19 mouse cellular contexts compared by ENCODE assay signal in genomic region chr5:150936807-150937206, GRCm38 (mm10). TPM values are rescaled to one million over a fixed set of nuclear protein-coding genes. Genes with fewer than 3 reads are reported as not detected.
"Had no signal": no experiment of that assay in that cellular context is flagged by ENCODE, and none has a peak within 500 bp of the region (broad histone marks: within the 10 kb centered on the region; RNA-seq: fewer than 3 reads in every experiment).

No protein-coding gene starts in this region.

- H3K36me3 ChIP-seq: liver, embryonic 12.5 days; liver, embryonic 15.5 days; midbrain, embryonic 12.5 days; midbrain, embryonic 15.5 days; neural tube, embryonic 12.5 days; neural tube, embryonic 15.5 days had no signal

- H3K4me2 ChIP-seq: liver, embryonic 12.5 days; liver, embryonic 15.5 days; midbrain, embryonic 12.5 days; midbrain, embryonic 15.5 days; neural tube, embryonic 12.5 days; neural tube, embryonic 15.5 days had no signal

- H3K4me3 ChIP-seq: liver, embryonic 12.5 days; liver, embryonic 15.5 days; midbrain, embryonic 12.5 days; midbrain, embryonic 15.5 days; neural tube, embryonic 12.5 days; neural tube, embryonic 15.5 days had no signal

- H3K9ac ChIP-seq: liver, embryonic 12.5 days; liver, embryonic 15.5 days; midbrain, embryonic 12.5 days; midbrain, embryonic 15.5 days; neural tube, embryonic 12.5 days; neural tube, embryonic 15.5 days had no signal

- DNase-seq: kidney, adult 18-20 months; kidney, adult 9 months; kidney, postnatal 14 days; kidney, postnatal 4 days; liver; right cerebral cortex, adult 18-20 months; right cerebral cortex, postnatal 14 days; right cerebral cortex, postnatal 4 days; thymus, postnatal 36 days had no signal

- H3K4me1 ChIP-seq: liver, embryonic 12.5 days; liver, embryonic 15.5 days; midbrain, embryonic 12.5 days; midbrain, embryonic 15.5 days; neural tube, embryonic 12.5 days had no signal

- H3K27ac ChIP-seq: hindbrain, postnatal 0 days; liver, embryonic 12.5 days; liver, embryonic 15.5 days; macrophage; midbrain, embryonic 12.5 days; midbrain, embryonic 15.5 days; neural tube, embryonic 12.5 days had no signal

- H3K9me3 ChIP-seq: liver, embryonic 12.5 days; liver, embryonic 15.5 days; midbrain, embryonic 12.5 days; midbrain, embryonic 15.5 days; neural tube, embryonic 12.5 days; neural tube, embryonic 15.5 days had no signal

- H3K27me3 ChIP-seq: liver, embryonic 12.5 days; liver, embryonic 15.5 days; midbrain, embryonic 12.5 days; midbrain, embryonic 15.5 days; neural tube, embryonic 12.5 days; neural tube, embryonic 15.5 days had no signal

- ATAC-seq: hindbrain, postnatal 0 days; inflammation-experienced regulatory T-cells, adult 6 months; intestine, embryonic 16.5 days; liver, embryonic 12.5 days; midbrain, embryonic 15.5 days had no signal

RNA-seq across cellular contexts. Expression of gene Kl, which starts 15.6 kb away (rescaled TPM):
- polyA plus RNA-seq: inflammation-experienced regulatory T-cells, adult 6 months; liver, embryonic 12.5 days; macrophage had no signal
